Mouse (Mus musculus) thymus, adult 2 months (tissue): Measurements from ENCODE around the gene Bcl9l. TPM values are rescaled to one million over a fixed set of nuclear protein-coding genes. Genes with fewer than 3 reads are reported as not detected.

Experiments
- DNase-seq: peaks from one replicate; pipeline ENCODE4 v3.0.0; 2021
- H3K27ac ChIP-seq: fragments of 200-500 bp; 2 replicates; pipeline ENCODE4 v1.5.1; 2012; ENCODE audit warnings: low read length, control low read depth; ENCODE audit not compliant: control insufficient read depth, insufficient read depth
- H3K27me3 ChIP-seq: fragments of 200-500 bp; 2 replicates; pipeline ENCODE4 v1.6.1; 2012; ENCODE audit warnings: mild to moderate bottlenecking, low read length, moderate library complexity, mixed read lengths; ENCODE audit not compliant: control insufficient read depth, insufficient read depth
- H3K36me3 ChIP-seq: fragments of 200-500 bp; 2 replicates; pipeline ENCODE4 v1.6.1; 2012; ENCODE audit warnings: mild to moderate bottlenecking, low read length, moderate library complexity; ENCODE audit not compliant: control insufficient read depth, insufficient read depth
- H3K4me1 ChIP-seq: fragments of 200-500 bp; replicated peaks from 2 replicates; pipeline ENCODE4 v1.6.1; 2012; ENCODE audit warnings: low read length; ENCODE audit not compliant: control insufficient read depth, insufficient read depth
- H3K4me3 ChIP-seq: fragments of 200-500 bp; 2 replicates; pipeline ENCODE4 v1.5.1; 2012; ENCODE audit warnings: mild to moderate bottlenecking, low read length, control low read depth, moderate library complexity; ENCODE audit not compliant: control insufficient read depth, insufficient read depth
- CTCF ChIP-seq: fragments of 200-500 bp; IDR thresholded peaks from 2 replicates; pipeline ENCODE4 v1.5.1; 2012; ENCODE audit warnings: mild to moderate bottlenecking, control low read depth, low read length, moderate library complexity, borderline replicate concordance; ENCODE audit not compliant: control insufficient read depth, poor library complexity, insufficient read depth; ENCODE audit errors: extremely low read depth
- POLR2A ChIP-seq: fragments of 200-500 bp; IDR thresholded peaks from 2 replicates; pipeline ENCODE4 v1.6.1; 2012; ENCODE audit warnings: mild to moderate bottlenecking, low read length, control low read depth, moderate library complexity; ENCODE audit not compliant: control insufficient read depth, poor library complexity, insufficient read depth; ENCODE audit errors: extremely low read depth
- WGBS: fragments of 180-500 bp; shearing (Covaris S2); methylation state at CpG from one replicate; pipeline ENCODE4 v1.1.7; 2018; 5-methylcytosine and 5-hydroxymethylcytosine counted together
- polyA plus RNA-seq: library from polyadenylated mRNA; depleted of rRNA; stranded (reverse); fragments of >200 nt; gene quantifications from 2 replicates; pipeline ENCODE4 v1.2.3, GENCODE M21; 2012

The Bcl9l gene
- polyA plus RNA-seq, 1 experiment, result 38.7 TPM

- 89% methylated on average over 7 of the region's 7 CpGs for WGBS
- Histone ChIP-seq H3K27me3 (no peaks in the 10 kb centered on the region), H3K4me1 (peaks cover 51% of the 10 kb centered on the region), H3K36me3 (no peaks in the 10 kb centered on the region), H3K27ac (no peak overlapping the region), H3K4me3 (no peak overlapping the region)
- no peak for DNase-seq
- TF ChIP-seq POLR2A (no peak), CTCF (no peak)
Measured at GRCm38 (mm10) chr9:44518068-44518467, 35.4 kb downstream of the Bcl9l start.

GRCm38 (mm10) chr9:44521927-44522326 lies 39.3 kb downstream of the Bcl9l start:
- TF ChIP-seq POLR2A, result no peak
- no peak for TF ChIP-seq CTCF
- H3K27ac ChIP-seq, result no peak overlapping the region
- DNase-seq, result no peak
- WGBS, result 26% methylated on average over 10 of the region's 10 CpGs
- H3K4me3 ChIP-seq, result no peak overlapping the region
- peaks cover 52% of the 10 kb centered on the region for H3K4me1 ChIP-seq
- H3K27me3 ChIP-seq, result no peaks in the 10 kb centered on the region
- no peaks in the 10 kb centered on the region for H3K36me3 ChIP-seq

GRCm38 (mm10) chr9:44523686-44524085 lies 41.1 kb downstream of the Bcl9l start:
- no peak for DNase-seq
- Histone ChIP-seq H3K4me3 (no peak overlapping the region), H3K4me1 (peaks cover 50% of the 10 kb centered on the region), H3K27me3 (no peaks in the 10 kb centered on the region), H3K36me3 (no peaks in the 10 kb centered on the region), H3K27ac (no peak overlapping the region)
- 92% methylated on average over 5 of the region's 5 CpGs for WGBS
- no peak for TF ChIP-seq POLR2A
- TF ChIP-seq CTCF, result no peak

GRCm38 (mm10) chr9:44524235-44524826 lies 41.7 kb downstream of the Bcl9l start:
- 58% methylated on average over 5 of the region's 5 CpGs for WGBS
- no peak for DNase-seq
- H3K4me3 ChIP-seq, result no peak overlapping the region
- H3K27me3 ChIP-seq, result no peaks in the 10 kb centered on the region
- no peak overlapping the region for H3K27ac ChIP-seq
- peaks cover 44% of the 10 kb centered on the region for H3K4me1 ChIP-seq
- H3K36me3 ChIP-seq, result no peaks in the 10 kb centered on the region
- TF ChIP-seq POLR2A (no peak), CTCF (no peak)

GRCm38 (mm10) chr9:44525001-44525400 lies 42.4 kb downstream of the Bcl9l start:
- H3K27me3 ChIP-seq, result no peaks in the 10 kb centered on the region
- H3K27ac ChIP-seq, result no peak overlapping the region
- H3K36me3 ChIP-seq, result no peaks in the 10 kb centered on the region
- peaks cover 43% of the 10 kb centered on the region for H3K4me1 ChIP-seq
- TF ChIP-seq CTCF, result no peak
- no peak for TF ChIP-seq POLR2A
- H3K4me3 ChIP-seq, result no peak overlapping the region
- 91% methylated on average over 3 of the region's 3 CpGs for WGBS
- DNase-seq, result no peak

- H3K4me1 ChIP-seq, result peaks cover 43% of the 10 kb centered on the region
- no peaks in the 10 kb centered on the region for H3K36me3 ChIP-seq
- no peak for DNase-seq
- TF ChIP-seq CTCF, result no peak
- 83% methylated on average over 8 of the region's 8 CpGs for WGBS
- no peaks in the 10 kb centered on the region for H3K27me3 ChIP-seq
- no peak overlapping the region for H3K4me3 ChIP-seq
- H3K27ac ChIP-seq, result 0 out of 2 replicates have a peak overlapping the region, but pooled peaks have one; percentile 15
Measured at GRCm38 (mm10) chr9:44525589-44525988, 43.0 kb downstream of the Bcl9l start.

GRCm38 (mm10) chr9:44526337-44527112 lies 43.9 kb downstream of the Bcl9l start:
- Histone ChIP-seq H3K4me3 (no peak overlapping the region), H3K4me1 (peaks cover 43% of the 10 kb centered on the region), H3K27me3 (no peaks in the 10 kb centered on the region), H3K27ac (no peak overlapping the region), H3K36me3 (no peaks in the 10 kb centered on the region)
- 64% methylated on average over 9 of the region's 9 CpGs for WGBS
- DNase-seq, result no peak
- TF ChIP-seq CTCF (no peak), POLR2A (no peak)
